Mouse (Mus musculus): ENCODE measurements around the gene Scn8a.
A peak's percentile ranks its signal among the peaks of the same experiment; 100 is the strongest.

Scn8a gene

GRCm38 (mm10) chr15:101041966-101042365 is 172.3 kb downstream of the Scn8a start:
- DNase-seq (ENCODE audit: low spot score) = no peak

- DNase-seq (ENCODE audit: low spot score) = peak; percentile 84
Observed at GRCm38 (mm10) chr15:101042613-101043012, 173.0 kb downstream of the Scn8a start.

- no peak for DNase-seq (ENCODE audit: low spot score)
Observed at GRCm38 (mm10) chr15:101044531-101044930, 174.9 kb downstream of the Scn8a start.

- no peak for DNase-seq (ENCODE audit: low spot score)
Observed at GRCm38 (mm10) chr15:101046039-101046526, 176.4 kb downstream of the Scn8a start.

- DNase-seq (ENCODE audit: low spot score) = peak; percentile 63
Observed at GRCm38 (mm10) chr15:101046527-101047193, 177.0 kb downstream of the Scn8a start.

GRCm38 (mm10) chr15:101047194-101047555 is 177.5 kb downstream of the Scn8a start, which contains the start of gene Gm47841:
TSS of gene Gm47841 (minus strand) at chr15:101047397.
- DNase-seq (ENCODE audit: low spot score) = no peak

- DNase-seq (ENCODE audit: low spot score) = no peak
Observed at GRCm38 (mm10) chr15:101048338-101048896, 178.8 kb downstream of the Scn8a start.

GRCm38 (mm10) chr15:101051869-101052268 is 182.2 kb downstream of the Scn8a start:
- DNase-seq (ENCODE audit: low spot score) = no peak

- peak; percentile 61 for DNase-seq (ENCODE audit: low spot score)
Observed at GRCm38 (mm10) chr15:101052560-101053501, 183.2 kb downstream of the Scn8a start.

GRCm38 (mm10) chr15:101053832-101054459 is 184.3 kb downstream of the Scn8a start:
- no peak for DNase-seq (ENCODE audit: low spot score)

- DNase-seq (ENCODE audit: low spot score) = no peak
Observed at GRCm38 (mm10) chr15:101054541-101054940, 184.9 kb downstream of the Scn8a start.

- DNase-seq (ENCODE audit: low spot score) = peak; percentile 86
Observed at GRCm38 (mm10) chr15:101056225-101056624, 186.6 kb downstream of the Scn8a start.

- DNase-seq (ENCODE audit: low spot score) = peak; percentile 83
Observed at GRCm38 (mm10) chr15:101059570-101060279, 190.1 kb downstream of the Scn8a start.

GRCm38 (mm10) chr15:101060280-101060852 is 190.7 kb downstream of the Scn8a start:
- no peak for DNase-seq (ENCODE audit: low spot score)

GRCm38 (mm10) chr15:101065069-101065468 is 195.4 kb downstream of the Scn8a start:
- peak; percentile 67 for DNase-seq (ENCODE audit: low spot score)

GRCm38 (mm10) chr15:101066364-101066847 is 196.7 kb downstream of the Scn8a start:
- DNase-seq (ENCODE audit: low spot score) = peak; percentile 58

GRCm38 (mm10) chr15:101066920-101067696 is 197.4 kb downstream of the Scn8a start:
- peak; percentile 65 for DNase-seq (ENCODE audit: low spot score)

- no peak for DNase-seq (ENCODE audit: low spot score)
Observed at GRCm38 (mm10) chr15:101068029-101068428, 198.4 kb downstream of the Scn8a start.

- no peak for DNase-seq (ENCODE audit: low spot score)
Observed at GRCm38 (mm10) chr15:101068671-101069070, 199.0 kb downstream of the Scn8a start.

GRCm38 (mm10) chr15:101069641-101070190 is 200.1 kb downstream of the Scn8a start:
- DNase-seq (ENCODE audit: low spot score) = no peak

Data from retina, embryonic 14.5 days (tissue).